Mouse (Mus musculus) frontal cortex, postnatal 10 days (tissue): ENCODE data around the gene Tars2.
"Not testable (repeated sequence)": the region's sequence is repeated elsewhere in the genome, so short reads cannot be mapped to it uniquely, and the experiment has no call there.

Experiments used
- DNase-seq, 2 experiments: peaks; one replicate each; pipeline ENCODE4 v3.0.0; 2022; ENCODE audit warnings: low spot score in 2 of 2, mixed read lengths in 1 of 2

Gene Tars2

DNA sequence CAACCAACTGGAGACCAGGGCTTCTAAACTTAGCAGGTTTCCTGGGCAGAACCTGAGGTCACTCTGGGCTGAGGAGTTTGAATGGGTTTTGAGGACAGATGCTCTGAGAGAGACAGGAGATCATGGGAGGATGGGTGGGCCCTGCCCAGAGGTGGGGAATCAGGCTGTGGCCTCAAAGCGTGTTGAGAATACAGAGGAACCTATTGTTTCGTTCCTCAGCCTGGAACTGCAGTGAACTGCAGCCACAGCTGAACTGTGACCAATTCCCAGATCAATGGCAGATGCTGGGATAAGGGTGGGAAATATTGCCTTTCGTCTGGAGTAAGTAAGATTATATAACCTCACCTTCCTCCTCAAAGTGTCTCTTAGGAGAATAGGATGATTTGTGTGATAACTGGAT, 64.2 kb downstream of the Tars2 start:
- DNase-seq: no peak

DNA sequence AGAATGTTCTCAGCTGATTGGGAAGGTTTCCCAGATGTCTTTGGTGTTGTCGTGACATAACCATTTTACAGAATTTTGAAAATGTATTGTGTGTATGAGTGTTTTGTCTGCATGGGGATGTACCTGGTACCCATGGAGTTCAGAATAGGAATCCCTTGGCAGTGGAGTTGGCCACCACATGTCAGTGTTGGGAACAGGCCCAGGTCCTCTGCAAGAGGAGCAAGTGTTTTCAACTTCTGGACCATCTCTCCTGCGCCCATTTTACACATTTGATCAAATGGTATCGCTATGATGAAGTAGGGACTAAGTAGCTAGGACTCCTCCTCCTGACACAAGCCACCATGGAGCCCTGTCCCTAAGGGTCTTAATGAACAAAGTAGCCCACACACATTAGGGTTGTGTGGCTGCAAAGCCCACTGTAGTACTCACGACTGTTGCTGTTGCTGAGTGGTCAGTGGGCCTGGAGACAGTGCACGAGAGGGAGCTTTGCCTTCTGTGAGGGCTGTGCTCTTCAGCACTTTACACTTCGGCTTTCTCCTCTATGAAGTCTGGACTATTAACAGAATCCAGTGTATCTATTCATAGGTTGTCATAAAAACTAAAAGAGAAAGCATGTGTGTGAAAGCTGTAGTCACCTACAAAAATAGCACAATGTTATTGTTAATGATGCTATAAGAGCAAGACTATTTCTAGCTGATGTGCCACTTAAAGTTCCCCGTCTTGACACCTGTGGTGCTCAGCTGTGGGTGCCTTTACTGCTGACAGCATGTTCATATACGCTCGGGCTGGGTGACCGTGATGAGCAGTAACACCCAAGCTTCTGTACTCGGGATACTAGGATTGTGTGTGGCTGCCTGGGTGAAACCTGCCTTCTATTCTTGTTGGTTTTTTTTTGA, 65.0 kb downstream of the Tars2 start:
- DNase-seq: no peak

DNA sequence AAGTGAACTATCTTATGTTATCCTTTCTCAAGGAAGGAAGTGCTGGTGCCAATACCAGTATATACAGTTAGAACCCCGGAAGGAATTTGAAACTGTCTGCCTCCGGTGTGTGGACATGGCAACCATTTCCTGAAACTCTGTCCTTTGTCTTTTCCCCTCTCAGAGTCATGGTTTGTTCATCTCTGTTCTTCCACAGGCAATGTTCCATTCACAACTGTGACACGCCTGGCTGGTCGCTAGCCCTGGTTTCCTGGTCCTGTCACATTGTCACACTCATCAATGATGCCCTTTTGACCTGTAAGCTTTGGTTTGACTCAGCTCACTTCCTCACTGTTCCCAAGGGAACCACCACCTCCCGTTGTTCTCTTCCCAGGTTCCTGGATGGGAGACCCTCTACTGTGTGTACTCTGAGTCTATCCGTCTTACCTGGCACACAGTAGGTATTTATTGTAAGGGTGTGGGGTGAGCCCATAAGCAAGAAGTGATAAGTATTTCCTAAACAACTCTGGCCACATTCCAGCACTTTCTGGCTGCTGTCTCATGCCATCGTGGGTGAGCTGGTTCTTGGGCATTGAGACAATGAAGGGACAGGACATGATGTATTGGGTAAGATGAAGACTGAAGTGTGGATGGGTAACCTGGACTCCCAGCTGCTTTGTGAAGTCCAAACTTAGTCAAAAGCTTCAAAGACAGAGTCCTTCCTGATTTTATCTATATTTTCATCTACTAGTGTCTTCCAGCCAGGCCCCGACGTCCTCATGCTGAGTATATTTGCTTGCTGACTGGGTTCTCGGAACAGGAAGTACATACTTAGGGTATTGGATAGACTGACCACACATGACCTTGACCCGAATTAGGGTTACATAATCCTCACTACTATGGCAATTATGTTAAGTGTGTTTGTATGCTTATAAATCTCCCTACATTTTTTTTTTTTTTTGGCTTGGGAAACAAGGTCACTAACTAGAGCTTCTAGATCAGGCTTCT, 65.9 kb downstream of the Tars2 start:
- DNase-seq: no peak

DNA sequence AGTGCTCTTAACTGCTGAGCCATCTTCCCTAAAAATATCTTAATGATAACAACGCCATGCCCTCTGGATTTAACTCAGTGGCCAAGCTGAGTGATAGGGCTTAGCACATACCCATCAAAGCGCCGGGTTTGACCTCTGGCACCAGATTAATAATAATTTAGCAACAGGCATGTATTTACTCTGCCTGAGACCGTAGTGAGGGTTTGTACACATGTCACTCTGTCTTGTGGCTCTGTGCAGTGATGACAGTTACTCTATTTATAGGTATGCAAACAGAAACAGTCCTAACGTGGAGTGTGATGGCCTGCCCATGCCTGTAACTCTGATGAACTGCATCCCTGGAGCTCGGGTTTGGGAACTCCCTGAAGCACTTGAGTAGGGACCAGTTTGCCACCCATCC, 67.3 kb downstream of the Tars2 start:
- no peak for DNase-seq

DNA sequence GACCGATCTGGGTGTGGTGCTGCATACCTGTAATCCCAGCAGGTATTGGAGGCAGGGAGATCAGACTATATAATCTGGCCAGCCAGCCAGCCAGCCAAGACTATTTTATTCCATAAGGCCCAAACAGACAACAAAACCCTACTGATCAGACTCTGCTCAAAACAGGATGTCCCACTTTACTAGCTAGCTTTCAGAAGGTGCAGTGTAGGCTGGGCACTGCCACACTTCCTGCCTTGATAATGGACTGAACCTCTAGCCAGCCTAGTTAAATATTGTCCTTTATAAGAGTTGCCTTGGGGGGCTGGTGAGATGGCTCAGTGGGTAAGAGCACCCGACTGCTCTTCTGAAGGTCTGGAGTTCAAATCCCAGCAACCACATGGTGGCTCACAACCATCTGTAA, 69.5 kb downstream of the Tars2 start:
- not testable (repeated sequence) for DNase-seq
